11 mouse cellular contexts compared by ENCODE assay signal in genomic region chr3:101712666-101713065, GRCm38 (mm10).
DNase-seq lines count a peak whose midpoint lies in the region; ATAC-seq lines count a peak whose summit lies in the region.
"Had no signal": no experiment of that assay in that cellular context is flagged by ENCODE, and none has a peak within 500 bp of the region (broad histone marks: within the 10 kb centered on the region; RNA-seq: fewer than 3 reads in every experiment).

No protein-coding gene starts in this region.

- H3K4me2 ChIP-seq in kidney, embryonic 16.5 days (replicated peaks; ENCODE audit: low read depth, low read length): 0 out of 2 replicates have a peak overlapping the region, but pooled peaks have one; percentile 36
- 0 out of 2 replicates have a peak overlapping the region, but pooled peaks have one; percentile 41 for H3K4me2 ChIP-seq in embryonic facial prominence, embryonic 14.5 days (ENCODE audit: low read depth, low read length)
- H3K4me2 ChIP-seq in midbrain, embryonic 15.5 days: no peak overlapping the region

- H3K9me3 ChIP-seq in kidney, embryonic 16.5 days (ENCODE audit: low read length): no peaks in the 10 kb centered on the region
- no peaks in the 10 kb centered on the region for H3K9me3 ChIP-seq in embryonic facial prominence, embryonic 14.5 days (ENCODE audit: control insufficient read depth, low read length)
- H3K9me3 ChIP-seq in midbrain, embryonic 15.5 days: no peaks in the 10 kb centered on the region

- peak overlapping the region; percentile 82 for H3K27ac ChIP-seq in kidney, embryonic 16.5 days (ENCODE audit: low read length)
- H3K27ac ChIP-seq in embryonic facial prominence, embryonic 14.5 days (replicated peaks; ENCODE audit: low read depth, low read length): peak overlapping the region; percentile 65; the same call in 1 of the 2 replicates
- 0 out of 2 replicates have a peak overlapping the region, but pooled peaks have one; percentile 28 for H3K27ac ChIP-seq in midbrain, embryonic 15.5 days

- H3K4me3 ChIP-seq in kidney, embryonic 16.5 days (ENCODE audit: low read length): no peak overlapping the region
- peak overlapping the region; percentile 8; the same call in 1 of the 2 replicates for H3K4me3 ChIP-seq in embryonic facial prominence, embryonic 14.5 days (ENCODE audit: low read depth, low read length)
- no peak overlapping the region for H3K4me3 ChIP-seq in midbrain, embryonic 15.5 days
- H3K4me3 ChIP-seq: myocyte had no signal

- peaks cover 31% of the 10 kb centered on the region for H3K4me1 ChIP-seq in kidney, embryonic 16.5 days (ENCODE audit: insufficient read depth, low read length)
- peaks cover 28% of the 10 kb centered on the region for H3K4me1 ChIP-seq in embryonic facial prominence, embryonic 14.5 days (ENCODE audit: control insufficient read depth, insufficient read depth, low read length)
- H3K4me1 ChIP-seq in midbrain, embryonic 15.5 days: peaks cover 32% of the 10 kb centered on the region

- H3K27me3 ChIP-seq in kidney, embryonic 16.5 days (ENCODE audit: insufficient read depth, low read length): no peaks in the 10 kb centered on the region
- no peaks in the 10 kb centered on the region for H3K27me3 ChIP-seq in embryonic facial prominence, embryonic 14.5 days (replicated peaks; ENCODE audit: control insufficient read depth, insufficient read depth, low read length)
- H3K27me3 ChIP-seq in midbrain, embryonic 15.5 days (replicated peaks): no peaks in the 10 kb centered on the region

- ATAC-seq in kidney, embryonic 16.5 days (ENCODE audit: low FRiP score, low TSS enrichment): no peak
- ATAC-seq in embryonic facial prominence, embryonic 14.5 days (ENCODE audit: low read depth): no peak
- no peak for ATAC-seq in midbrain, embryonic 15.5 days (replicated peaks)
- no peak for ATAC-seq in cerebellum, adult (ENCODE audit: insufficient number of reproducible peaks, low FRiP score, low TSS enrichment)

- peak; percentile 12 for DNase-seq in embryo, embryonic 10.5 days (ENCODE audit: low spot score)
- no peak for DNase-seq in embryo, embryonic 11 days
- no peak for DNase-seq in kidney, postnatal 4 days
- DNase-seq in embryonic facial prominence, embryonic 14.5 days (ENCODE audit: low spot score): no peak
- DNase-seq in urinary bladder, postnatal 14 days (ENCODE audit: low spot score): no peak
- DNase-seq: cerebellum, adult 11 months; kidney, postnatal 25 days had no signal

- H3K36me3 ChIP-seq in kidney, embryonic 16.5 days (ENCODE audit: insufficient read depth, low read length): no peaks in the 10 kb centered on the region
- H3K36me3 ChIP-seq in embryonic facial prominence, embryonic 14.5 days (ENCODE audit: control insufficient read depth, insufficient read depth, low read length): no peaks in the 10 kb centered on the region
- no peaks in the 10 kb centered on the region for H3K36me3 ChIP-seq in midbrain, embryonic 15.5 days (replicated peaks)

- peak overlapping the region; percentile 45; the same call in 1 of the 2 replicates for H3K9ac ChIP-seq in kidney, embryonic 16.5 days (replicated peaks; ENCODE audit: low read length)
- H3K9ac ChIP-seq in embryonic facial prominence, embryonic 14.5 days (ENCODE audit: low read depth, low read length): peak overlapping the region; percentile 46; the same call in 1 of the 2 replicates
- H3K9ac ChIP-seq in midbrain, embryonic 15.5 days: no peak overlapping the region

- WGBS in kidney, embryonic 16.5 days: 60% methylated on average over 14 of the region's 14 CpGs
- 67% methylated on average over 14 of the region's 14 CpGs for WGBS in embryonic facial prominence, embryonic 14.5 days
- WGBS in midbrain, embryonic 15.5 days: 83% methylated on average over 14 of the region's 14 CpGs

Comparison
In these comparisons a context has a peak if more than half of its experiments do, and no peak if none do; other contexts are left out.
1. H3K27ac ChIP-seq: peak in every context shown above with its lines; median percentile 82 in kidney, embryonic 16.5 days; 65 in embryonic facial prominence, embryonic 14.5 days; 28 in midbrain, embryonic 15.5 days.